In genomic region chr8:37398957-37399356, GRCm38 (mm10) we compare ENCODE assay signal across 16 mouse cellular contexts.
"Had no signal": no experiment of that assay in that cellular context is flagged by ENCODE, and none has a peak within 500 bp of the region (broad histone marks: within the 10 kb centered on the region; RNA-seq: fewer than 3 reads in every experiment).

No protein-coding gene starts in this region.

- H3K4me3 ChIP-seq: limb, embryonic 12.5 days; limb, embryonic 15.5 days had no signal

- H3K4me1 ChIP-seq: limb, embryonic 12.5 days; limb, embryonic 15.5 days had no signal

- H3K27ac ChIP-seq: limb, embryonic 12.5 days; limb, embryonic 15.5 days; liver, embryonic 14.5 days; macrophage had no signal

- H3K4me2 ChIP-seq: limb, embryonic 12.5 days; limb, embryonic 15.5 days; liver, embryonic 11.5 days; lung, embryonic 14.5 days had no signal

- ATAC-seq: intestine, embryonic 16.5 days; liver, postnatal 0 days; lung, postnatal 0 days had no signal

- H3K27me3 ChIP-seq: limb, embryonic 12.5 days; limb, embryonic 15.5 days had no signal

- H3K9me3 ChIP-seq: limb, embryonic 12.5 days; limb, embryonic 15.5 days had no signal

- H3K9ac ChIP-seq: limb, embryonic 12.5 days; limb, embryonic 15.5 days; liver, embryonic 14.5 days; liver, postnatal 0 days; lung, embryonic 14.5 days had no signal

- DNase-seq: kidney, adult 18-20 months; kidney, adult 9 months; kidney, postnatal 14 days; kidney, postnatal 4 days; left cerebral cortex, postnatal 4 days; liver, postnatal 0 days; lung, embryonic 14.5 days; thymus, adult 18-20 months; thymus, postnatal 36 days had no signal

- H3K36me3 ChIP-seq: limb, embryonic 12.5 days; limb, embryonic 15.5 days had no signal
